Mouse (Mus musculus): ENCODE measurements around the gene Nap1l5. TPM values are rescaled to one million over a fixed set of nuclear protein-coding genes. Genes with fewer than 3 reads are reported as not detected.

Gene Nap1l5
- polyA plus RNA-seq, 1 experiment = 0.52 TPM

- peaks cover 3% of the 10 kb centered on the region for H3K4me1 ChIP-seq (ENCODE audit: control insufficient read depth, insufficient read depth, low read length)
- WGBS = 68% methylated on average over 6 of the region's 6 CpGs
Measured at GRCm38 (mm10) chr6:58933189-58933913, 26.5 kb upstream of the Nap1l5 start.

GRCm38 (mm10) chr6:58932515-58933188, 25.8 kb upstream of the Nap1l5 start:
- Histone ChIP-seq H3K4me1 (ENCODE audit: control insufficient read depth, insufficient read depth, low read length) (peaks cover 3% of the 10 kb centered on the region), H3K4me3 (replicated peaks; ENCODE audit: extremely low read depth, low read depth, low read length) (no peak overlapping the region)
- TF ChIP-seq CTCF (IDR thresholded peaks at IDR 0.05; ENCODE audit: insufficient read depth, low read length) (no peak), POLR2A (IDR thresholded peaks at IDR 0.05; ENCODE audit: borderline replicate concordance, extremely low read depth, low read depth, low read length) (no peak)
- DNase-seq = no peak
- WGBS = 84% methylated on average over 12 of the region's 12 CpGs

More at GRCm38 (mm10) chr6:58933189-58933913, 26.5 kb upstream of the Nap1l5 start:
- TF ChIP-seq CTCF (IDR thresholded peaks at IDR 0.05; ENCODE audit: insufficient read depth, low read length) = no peak
- TF ChIP-seq POLR2A (IDR thresholded peaks at IDR 0.05; ENCODE audit: borderline replicate concordance, extremely low read depth, low read depth, low read length) = no peak
- no peak for DNase-seq
- no peak overlapping the region for H3K4me3 ChIP-seq (replicated peaks; ENCODE audit: extremely low read depth, low read depth, low read length)

DNA sequence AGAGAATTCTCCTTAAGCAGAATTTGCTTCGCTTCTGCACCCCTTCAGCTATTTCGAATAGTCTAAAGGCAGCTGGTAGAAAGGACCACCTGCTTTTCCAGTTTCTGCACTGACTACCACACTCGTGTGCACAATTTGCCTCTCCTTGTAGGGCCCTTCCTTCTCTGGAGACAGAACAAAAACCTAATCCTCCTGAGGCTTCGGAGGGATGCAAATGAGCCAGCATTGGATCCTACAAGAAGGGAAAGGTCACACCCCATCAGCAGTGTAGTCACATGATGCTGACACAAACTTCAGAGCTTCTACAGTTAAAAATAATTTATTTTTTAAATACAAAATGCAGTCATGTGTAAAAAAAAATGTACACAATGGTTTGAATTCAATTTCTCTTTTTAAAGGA, 24.3 kb upstream of the Nap1l5 start:
- Histone ChIP-seq H3K4me1 (ENCODE audit: control insufficient read depth, insufficient read depth, low read length) (peaks cover 5% of the 10 kb centered on the region), H3K4me3 (replicated peaks; ENCODE audit: extremely low read depth, low read depth, low read length) (no peak overlapping the region)
- DNase-seq = no peak
- 71% methylated on average over 4 of the region's 4 CpGs for WGBS
- TF ChIP-seq POLR2A (IDR thresholded peaks at IDR 0.05; ENCODE audit: borderline replicate concordance, extremely low read depth, low read depth, low read length) (no peak), CTCF (IDR thresholded peaks at IDR 0.05; ENCODE audit: insufficient read depth, low read length) (no peak)

DNA sequence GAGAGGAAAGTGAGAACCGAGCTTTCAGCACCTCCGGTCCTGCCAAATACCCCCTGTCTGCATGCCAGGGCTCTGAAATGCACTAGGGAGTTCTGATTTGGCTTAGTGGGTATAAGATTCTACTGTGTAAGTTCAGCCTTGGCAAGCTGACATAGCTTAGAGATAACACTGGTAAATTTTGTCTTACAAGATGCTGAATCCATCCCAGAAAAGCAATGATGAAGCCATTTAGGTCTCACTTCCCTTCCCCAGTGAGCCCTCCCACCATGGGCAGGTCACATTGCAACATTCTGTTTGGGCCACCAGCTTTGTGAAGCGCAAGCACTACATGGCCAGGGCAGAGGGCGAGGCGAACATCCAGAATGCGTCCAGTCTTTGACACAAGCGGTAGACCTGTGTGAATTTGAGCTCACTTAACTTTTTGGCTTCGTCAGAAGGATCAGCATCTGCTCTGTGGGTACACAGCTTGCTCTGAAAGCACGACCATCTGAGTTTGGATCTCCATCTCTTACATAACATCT, 23.1 kb upstream of the Nap1l5 start:
- Histone ChIP-seq H3K4me1 (ENCODE audit: control insufficient read depth, insufficient read depth, low read length) (peaks cover 5% of the 10 kb centered on the region), H3K4me3 (replicated peaks; ENCODE audit: extremely low read depth, low read depth, low read length) (no peak overlapping the region)
- DNase-seq = peak; percentile 20
- TF ChIP-seq CTCF (IDR thresholded peaks at IDR 0.05; ENCODE audit: insufficient read depth, low read length) = no peak
- no peak for TF ChIP-seq POLR2A (IDR thresholded peaks at IDR 0.05; ENCODE audit: borderline replicate concordance, extremely low read depth, low read depth, low read length)
- WGBS = 66% methylated on average over 9 of the region's 9 CpGs

GRCm38 (mm10) chr6:58927881-58928280, 21.0 kb upstream of the Nap1l5 start:
- DNase-seq = no peak
- Histone ChIP-seq H3K4me1 (ENCODE audit: control insufficient read depth, insufficient read depth, low read length) (peaks cover 5% of the 10 kb centered on the region), H3K4me3 (replicated peaks; ENCODE audit: extremely low read depth, low read depth, low read length) (no peak overlapping the region)
- WGBS = 46% methylated on average over 2 of the region's 2 CpGs
- no peak for TF ChIP-seq CTCF (IDR thresholded peaks at IDR 0.05; ENCODE audit: insufficient read depth, low read length)

GRCm38 (mm10) chr6:58922511-58922910, 15.6 kb upstream of the Nap1l5 start:
- peaks cover 3% of the 10 kb centered on the region; the same call in 1 of the 2 replicates for H3K4me1 ChIP-seq (ENCODE audit: control insufficient read depth, insufficient read depth, low read length)
- WGBS = 80% methylated on average over 5 of the region's 5 CpGs
- H3K4me3 ChIP-seq (replicated peaks; ENCODE audit: extremely low read depth, low read depth, low read length) = no peak overlapping the region
- TF ChIP-seq CTCF (IDR thresholded peaks at IDR 0.05; ENCODE audit: insufficient read depth, low read length) = no peak
- TF ChIP-seq POLR2A (IDR thresholded peaks at IDR 0.05; ENCODE audit: borderline replicate concordance, extremely low read depth, low read depth, low read length) = no peak
- DNase-seq = no peak

- Histone ChIP-seq H3K4me3 (replicated peaks; ENCODE audit: extremely low read depth, low read depth, low read length) (no peak overlapping the region), H3K4me1 (ENCODE audit: control insufficient read depth, insufficient read depth, low read length) (no peaks in the 10 kb centered on the region)
- DNase-seq = no peak
- TF ChIP-seq CTCF (IDR thresholded peaks at IDR 0.05; ENCODE audit: insufficient read depth, low read length) (no peak), POLR2A (IDR thresholded peaks at IDR 0.05; ENCODE audit: borderline replicate concordance, extremely low read depth, low read depth, low read length) (no peak)
- WGBS = 45% methylated on average over 3 of the region's 3 CpGs
Measured at GRCm38 (mm10) chr6:58921623-58922022, 14.7 kb upstream of the Nap1l5 start.

DNA sequence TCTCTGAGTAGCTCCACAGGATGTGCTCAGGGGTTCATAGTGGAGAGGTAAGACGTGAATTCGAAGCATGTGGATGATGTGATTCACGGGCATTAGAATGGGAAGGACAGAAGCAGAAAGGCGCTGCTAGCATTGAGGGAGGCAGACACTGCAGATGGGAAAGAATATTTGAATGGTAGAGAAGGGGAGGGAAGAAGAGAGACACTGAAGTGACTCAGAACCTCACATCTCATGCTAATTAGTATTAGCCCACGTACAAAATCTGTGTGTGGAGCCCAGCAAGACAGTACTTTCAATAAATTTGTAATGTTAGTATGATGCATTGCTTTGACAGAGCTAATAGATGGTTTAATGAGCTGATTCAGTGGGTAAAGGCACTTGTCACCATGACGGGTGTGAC, 13.9 kb upstream of the Nap1l5 start:
- no peak overlapping the region for H3K4me3 ChIP-seq (replicated peaks; ENCODE audit: extremely low read depth, low read depth, low read length)
- no peaks in the 10 kb centered on the region for H3K4me1 ChIP-seq (ENCODE audit: control insufficient read depth, insufficient read depth, low read length)
- TF ChIP-seq CTCF (IDR thresholded peaks at IDR 0.05; ENCODE audit: insufficient read depth, low read length) = no peak
- TF ChIP-seq POLR2A (IDR thresholded peaks at IDR 0.05; ENCODE audit: borderline replicate concordance, extremely low read depth, low read depth, low read length) = no peak
- WGBS = 86% methylated on average over 6 of the region's 6 CpGs
- DNase-seq = no peak

DNA sequence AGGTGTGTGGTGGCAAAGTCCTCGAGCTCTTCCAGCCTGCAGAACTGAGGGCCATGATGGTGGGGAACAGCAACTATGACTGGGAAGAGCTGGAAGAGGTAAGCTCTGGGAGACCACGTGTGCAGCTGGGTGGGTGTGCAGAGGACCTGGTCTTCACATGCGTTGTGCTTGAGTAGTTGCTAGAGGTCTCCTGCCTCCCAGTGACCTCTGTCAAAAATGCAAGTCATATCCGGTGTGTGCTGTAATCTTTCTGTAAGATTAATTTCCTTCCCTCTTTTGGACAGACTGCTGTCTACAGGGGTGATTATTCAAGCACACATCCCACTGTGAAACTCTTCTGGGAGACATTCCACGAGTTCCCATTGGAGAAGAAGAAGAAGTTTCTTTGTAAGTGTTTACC, 9.6 kb upstream of the Nap1l5 start:
- no peak for DNase-seq
- Histone ChIP-seq H3K4me3 (replicated peaks; ENCODE audit: extremely low read depth, low read depth, low read length) (no peak overlapping the region), H3K4me1 (ENCODE audit: control insufficient read depth, insufficient read depth, low read length) (no peaks in the 10 kb centered on the region)
- TF ChIP-seq CTCF (IDR thresholded peaks at IDR 0.05; ENCODE audit: insufficient read depth, low read length) = no peak
- no peak for TF ChIP-seq POLR2A (IDR thresholded peaks at IDR 0.05; ENCODE audit: borderline replicate concordance, extremely low read depth, low read depth, low read length)
- 70% methylated on average over 5 of the region's 5 CpGs for WGBS

DNA sequence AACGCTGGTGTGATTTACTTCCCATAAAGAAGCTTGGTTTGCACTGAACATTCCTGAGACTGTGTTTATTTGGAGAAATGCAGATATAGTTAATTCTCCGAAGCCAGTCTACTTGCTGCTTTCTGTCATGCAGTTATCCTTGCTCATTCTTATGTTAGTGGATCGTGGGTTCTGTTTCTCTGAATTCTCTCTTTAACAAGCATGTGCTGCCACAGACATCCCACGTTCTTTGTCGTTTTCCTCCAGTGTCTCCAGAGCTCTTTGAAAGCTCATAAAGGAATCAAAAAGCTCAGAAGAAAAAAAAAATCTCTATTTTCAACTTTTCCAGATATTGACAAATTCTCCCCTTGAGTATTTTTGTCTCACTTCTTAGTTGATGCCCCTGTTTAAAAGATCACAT, 7.1 kb upstream of the Nap1l5 start:
- DNase-seq = no peak
- TF ChIP-seq POLR2A (IDR thresholded peaks at IDR 0.05; ENCODE audit: borderline replicate concordance, extremely low read depth, low read depth, low read length) = no peak
- TF ChIP-seq CTCF (IDR thresholded peaks at IDR 0.05; ENCODE audit: insufficient read depth, low read length) = no peak
- Histone ChIP-seq H3K4me3 (replicated peaks; ENCODE audit: extremely low read depth, low read depth, low read length) (no peak overlapping the region), H3K4me1 (ENCODE audit: control insufficient read depth, insufficient read depth, low read length) (no peaks in the 10 kb centered on the region)
- WGBS = 72% methylated on average over 5 of the region's 5 CpGs

Data from lung, adult 2 months (tissue).